Mouse (Mus musculus) 3T3-L1 (cell line): ENCODE measurements at regions not wholly inside any gene's neighbourhood (a gene's known extent, or its start where the extent isn't known, plus 50 kb on each side); places are given as distances from the start of the nearest gene placed in this dataset.

Source experiments
- DNase-seq: peaks from one replicate; pipeline ENCODE4 v3.0.0-alpha.2; 2015; ENCODE audit warnings: low read depth, low spot score

- DNase-seq: no peak
These were observed 126.2 kb upstream of the Pcsk2 start for GRCm38 (mm10) chr2:143419791-143420190.

- DNase-seq: no peak
These were observed 95.3 kb upstream of the Pcsk2 start for GRCm38 (mm10) chr2:143450680-143451079.

- DNase-seq: no peak
These were observed 94.7 kb upstream of the Pcsk2 start for GRCm38 (mm10) chr2:143451256-143451655.

GRCm38 (mm10) chr2:143451661-143452060 is 94.3 kb upstream of the Pcsk2 start:
- peak; percentile 51 for DNase-seq

GRCm38 (mm10) chr2:143467936-143468335 is 78.0 kb upstream of the Pcsk2 start:
- DNase-seq: no peak

GRCm38 (mm10) chr2:143471394-143471793 is 74.6 kb upstream of the Pcsk2 start:
- no peak for DNase-seq

- no peak for DNase-seq
These were observed 55.1 kb upstream of the Pcsk2 start for GRCm38 (mm10) chr2:143490830-143491229.
